Mouse (Mus musculus): Measurements from ENCODE around the gene Sorcs2.

The Sorcs2 gene

DNA sequence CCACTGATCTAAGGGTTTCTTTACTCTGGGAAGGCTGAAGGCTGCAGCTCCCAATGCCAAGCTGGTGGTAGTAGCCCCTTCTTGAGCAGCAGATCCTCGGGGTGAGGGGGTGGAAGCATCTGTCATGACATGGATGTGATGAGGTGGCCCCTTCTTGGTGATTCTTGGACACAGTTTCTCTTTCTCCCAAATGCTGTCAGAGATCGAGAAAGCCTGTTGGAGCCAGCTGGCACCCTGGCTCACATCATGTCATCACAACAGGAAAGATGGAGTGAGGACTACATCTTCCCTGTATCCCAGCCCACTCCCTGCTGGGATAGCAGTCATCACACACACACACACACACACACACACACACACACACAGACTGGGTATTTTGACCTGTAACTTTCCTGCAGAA, 268.3 kb downstream of the Sorcs2 start:
- in situ Hi-C loops (cut with MboI; ENCODE audit: low pct_unique_long_range_greater_than_20kb in 1 of 2, low sequenced_read_pairs in 2 of 2, unreplicated experiment in 1 of 2) = no loop called here

DNA sequence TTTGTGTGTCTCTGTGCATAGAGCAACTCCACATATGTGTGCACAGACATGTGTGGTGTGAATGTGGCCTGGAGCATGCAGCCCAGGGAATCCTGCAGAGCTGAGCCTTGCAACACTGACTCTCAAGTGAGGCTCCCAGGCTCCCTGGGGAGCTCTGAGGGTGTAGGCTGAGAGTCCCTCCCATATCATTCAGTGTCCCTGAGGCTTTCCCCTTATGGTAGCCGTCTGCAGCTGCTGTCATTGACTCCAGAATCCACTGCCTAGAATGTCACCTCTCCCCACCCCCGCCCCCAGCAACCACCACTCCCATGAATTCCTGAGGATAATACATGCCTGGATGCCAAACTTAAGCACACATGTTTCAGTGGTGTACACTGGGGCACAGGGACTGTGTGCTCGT, 269.4 kb downstream of the Sorcs2 start:
- in situ Hi-C loops (cut with MboI; ENCODE audit: low pct_unique_long_range_greater_than_20kb in 1 of 2, low sequenced_read_pairs in 2 of 2, unreplicated experiment in 1 of 2) = no loop called here

DNA sequence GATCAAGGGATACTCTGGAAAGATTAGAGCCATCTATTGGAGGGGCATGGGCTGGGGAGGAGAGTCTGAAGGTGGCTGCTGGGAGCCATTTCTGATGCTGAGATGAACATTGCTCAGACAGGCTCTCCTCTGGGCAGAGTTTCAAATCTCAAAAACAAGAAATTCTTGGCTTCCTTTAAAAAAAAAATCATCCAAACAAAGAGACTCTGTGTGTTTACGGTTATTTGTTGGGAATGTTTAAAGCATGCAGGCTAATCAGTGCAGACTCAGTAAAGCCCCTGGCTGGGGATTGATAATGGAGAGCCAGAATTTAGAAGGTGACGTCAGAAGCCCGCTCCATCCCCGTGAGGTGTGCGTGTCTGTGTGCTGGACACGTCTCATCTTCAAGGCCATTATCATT, 272.9 kb downstream of the Sorcs2 start:
- in situ Hi-C loops (cut with MboI; ENCODE audit: low pct_unique_long_range_greater_than_20kb in 1 of 2, low sequenced_read_pairs in 2 of 2, unreplicated experiment in 1 of 2) = no loop called here

DNA sequence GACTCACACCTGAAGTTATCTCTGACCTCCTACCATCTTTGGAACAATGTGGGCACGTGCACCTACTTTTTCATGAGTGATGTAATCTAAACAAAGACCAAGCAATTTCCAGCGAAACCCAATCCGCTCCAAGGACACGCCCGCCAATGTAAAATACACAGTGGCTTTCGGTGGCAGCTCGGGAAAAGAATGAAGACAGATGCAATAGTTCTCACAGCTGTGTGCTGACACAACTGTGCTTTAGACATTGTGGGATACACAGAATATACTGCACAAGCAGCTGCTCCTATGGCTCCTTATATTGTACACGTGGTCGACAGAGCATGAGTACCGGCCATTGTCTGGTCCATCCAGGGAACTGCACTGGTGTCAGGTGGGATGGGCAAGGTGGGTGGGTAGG, 275.0 kb downstream of the Sorcs2 start:
- in situ Hi-C loops (cut with MboI; ENCODE audit: low pct_unique_long_range_greater_than_20kb in 1 of 2, low sequenced_read_pairs in 2 of 2, unreplicated experiment in 1 of 2) = no loop called here

DNA sequence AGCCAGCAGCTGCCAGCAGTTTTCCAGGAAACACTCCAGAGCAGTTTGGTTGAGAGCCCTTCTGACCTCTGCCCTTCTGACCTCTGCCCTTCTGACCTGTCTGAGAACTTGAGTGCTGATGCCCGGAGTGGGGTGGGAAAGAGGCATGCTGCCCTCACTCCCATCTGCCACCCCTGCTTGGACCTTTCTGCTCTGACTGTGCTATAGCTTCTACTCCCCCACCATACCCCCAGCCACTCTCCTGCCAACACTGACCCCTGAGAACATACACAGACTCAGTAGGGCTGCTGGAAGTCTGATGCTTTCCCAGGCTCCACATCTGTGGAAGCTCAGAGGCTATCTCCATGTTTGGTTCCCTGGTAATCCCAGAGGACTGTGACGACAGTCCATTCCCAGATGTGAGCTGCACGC, 277.0 kb downstream of the Sorcs2 start:
- in situ Hi-C loops (cut with MboI; ENCODE audit: low pct_unique_long_range_greater_than_20kb in 1 of 2, low sequenced_read_pairs in 2 of 2, unreplicated experiment in 1 of 2) = no loop called here

DNA sequence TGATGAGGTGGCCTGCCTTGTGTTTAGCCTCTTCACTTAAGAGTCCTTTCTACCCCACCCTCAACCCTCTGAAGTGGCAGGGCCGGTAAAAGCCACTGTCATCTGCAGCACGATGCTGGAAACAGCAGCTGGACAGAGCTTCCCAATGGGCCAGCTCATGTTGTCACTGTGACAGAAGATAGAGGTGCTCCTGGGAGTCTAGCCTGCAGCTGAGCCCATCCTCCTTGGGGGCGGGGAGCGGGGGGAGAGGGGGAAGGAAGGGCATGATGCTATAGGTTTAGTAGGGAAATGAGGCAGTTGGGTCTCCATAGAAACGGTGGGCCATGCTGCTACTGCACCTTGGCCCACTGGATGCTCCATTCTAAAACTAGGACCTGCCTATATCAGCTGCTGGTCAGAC, 279.9 kb downstream of the Sorcs2 start:
- in situ Hi-C loops (cut with MboI; ENCODE audit: low pct_unique_long_range_greater_than_20kb in 1 of 2, low sequenced_read_pairs in 2 of 2, unreplicated experiment in 1 of 2) = no loop called here

DNA sequence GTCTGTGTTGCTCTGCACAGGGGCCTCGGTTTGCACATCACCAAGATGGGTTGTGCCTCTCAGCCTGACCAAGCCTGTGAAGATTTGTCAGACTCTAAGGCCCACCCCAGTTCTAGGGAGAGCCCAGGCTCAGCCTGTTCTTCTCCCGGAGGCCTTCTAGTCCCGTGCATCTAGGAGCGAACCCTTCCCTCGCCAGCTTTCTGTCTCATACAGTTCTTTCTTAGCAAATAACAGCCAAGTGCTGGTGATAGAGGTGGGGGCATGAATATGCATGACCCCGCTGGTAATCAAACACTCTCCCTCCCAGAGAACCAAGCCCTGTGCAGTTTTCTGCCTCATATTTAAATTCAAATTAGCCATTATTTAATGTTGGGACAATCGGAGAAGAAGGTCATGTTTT, 282.4 kb downstream of the Sorcs2 start:
- in situ Hi-C loops (cut with MboI; ENCODE audit: low pct_unique_long_range_greater_than_20kb in 1 of 2, low sequenced_read_pairs in 2 of 2, unreplicated experiment in 1 of 2) = no loop called here

DNA sequence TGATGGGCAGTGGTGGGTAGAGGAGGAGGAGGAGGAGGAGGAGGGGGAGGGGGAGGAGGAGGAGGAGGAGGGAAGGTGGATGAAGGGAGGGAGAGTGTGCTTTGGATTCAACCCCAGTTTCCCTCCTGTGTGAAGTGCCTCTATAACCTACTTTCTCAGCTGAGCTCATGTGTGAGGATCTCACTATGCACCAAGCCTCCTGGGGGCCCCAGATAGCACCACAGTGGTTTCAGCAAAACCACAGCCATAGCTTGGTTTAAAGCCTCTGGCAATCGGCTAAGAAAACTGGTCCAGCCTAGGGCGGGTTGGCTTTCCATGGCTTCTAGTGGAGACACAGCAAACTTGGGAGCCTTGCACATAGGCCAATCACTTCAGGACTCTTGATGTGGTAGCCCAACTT, 284.2 kb downstream of the Sorcs2 start:
- in situ Hi-C loops (cut with MboI; ENCODE audit: low pct_unique_long_range_greater_than_20kb in 1 of 2, low sequenced_read_pairs in 2 of 2, unreplicated experiment in 1 of 2) = no loop called here

DNA sequence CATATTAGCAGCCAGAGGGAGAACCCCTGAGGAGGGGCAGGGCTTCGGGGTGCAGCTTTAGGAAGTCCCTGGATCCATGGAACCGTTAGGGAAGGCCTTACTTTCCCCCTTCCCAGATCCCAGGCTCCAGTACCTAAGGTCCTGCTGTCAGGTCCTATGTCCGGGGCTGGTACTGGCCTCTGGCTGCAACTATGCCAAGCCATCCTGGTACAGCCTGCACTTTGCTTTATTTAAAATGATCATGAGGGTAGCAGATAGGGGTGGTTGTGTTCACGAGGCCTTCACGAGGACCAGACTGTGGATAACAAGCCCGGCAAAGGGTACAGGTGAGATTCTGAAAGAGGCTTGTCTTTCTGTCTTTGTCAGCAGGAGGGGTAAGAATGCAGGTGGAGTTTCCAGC, 285.2 kb downstream of the Sorcs2 start:
- in situ Hi-C loops (cut with MboI; ENCODE audit: low pct_unique_long_range_greater_than_20kb in 1 of 2, low sequenced_read_pairs in 2 of 2, unreplicated experiment in 1 of 2) = no loop called here

DNA sequence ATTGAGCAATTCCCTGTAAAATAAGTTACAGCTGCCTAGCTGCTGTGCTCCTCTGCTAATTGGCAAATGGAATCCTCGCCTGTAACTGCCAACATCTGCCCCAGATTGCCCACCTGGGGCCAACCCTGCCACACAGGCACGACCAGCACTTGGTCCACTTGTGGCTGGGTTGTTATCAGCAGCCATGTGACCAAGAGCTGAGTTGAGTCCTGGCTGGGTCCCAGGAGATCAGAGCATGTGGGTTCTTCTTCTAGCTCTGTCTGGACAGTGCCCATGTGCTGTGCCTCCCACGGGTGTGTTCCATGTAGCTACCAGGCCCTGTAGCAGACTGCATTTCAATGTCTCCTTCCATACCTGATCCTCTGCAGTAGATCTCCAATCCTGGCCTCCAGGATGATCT, 286.4 kb downstream of the Sorcs2 start:
- in situ Hi-C loops (cut with MboI; ENCODE audit: low pct_unique_long_range_greater_than_20kb in 1 of 2, low sequenced_read_pairs in 2 of 2, unreplicated experiment in 1 of 2) = no loop called here

DNA sequence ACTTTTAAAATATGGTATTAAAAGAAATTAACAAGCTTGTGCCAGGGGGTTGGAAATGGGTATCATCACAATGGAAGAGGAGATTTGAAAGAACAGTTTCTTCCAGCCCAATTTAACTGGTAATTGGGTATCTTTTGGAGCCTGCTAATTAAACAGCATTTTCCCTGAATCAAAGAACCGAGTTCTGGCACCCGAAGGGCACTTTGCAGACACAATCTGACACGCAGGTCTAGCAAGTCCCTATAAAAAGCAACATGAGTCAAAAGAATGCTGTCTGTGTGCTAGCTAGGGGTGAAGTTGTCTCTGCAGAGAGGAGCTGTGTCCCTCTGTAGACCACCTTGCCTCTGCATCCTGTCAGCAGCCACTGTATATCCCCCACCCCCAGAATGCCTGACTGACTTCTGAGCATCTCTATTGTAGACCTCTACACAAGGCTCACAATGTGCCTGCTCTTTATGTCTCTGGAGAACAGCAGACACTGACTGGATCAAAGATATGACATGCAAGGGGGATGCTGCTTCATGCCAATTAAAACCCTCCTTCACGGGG, 289.5 kb downstream of the Sorcs2 start:
- in situ Hi-C loops (cut with MboI; ENCODE audit: low pct_unique_long_range_greater_than_20kb in 1 of 2, low sequenced_read_pairs in 2 of 2, unreplicated experiment in 1 of 2) = no loop called here

DNA sequence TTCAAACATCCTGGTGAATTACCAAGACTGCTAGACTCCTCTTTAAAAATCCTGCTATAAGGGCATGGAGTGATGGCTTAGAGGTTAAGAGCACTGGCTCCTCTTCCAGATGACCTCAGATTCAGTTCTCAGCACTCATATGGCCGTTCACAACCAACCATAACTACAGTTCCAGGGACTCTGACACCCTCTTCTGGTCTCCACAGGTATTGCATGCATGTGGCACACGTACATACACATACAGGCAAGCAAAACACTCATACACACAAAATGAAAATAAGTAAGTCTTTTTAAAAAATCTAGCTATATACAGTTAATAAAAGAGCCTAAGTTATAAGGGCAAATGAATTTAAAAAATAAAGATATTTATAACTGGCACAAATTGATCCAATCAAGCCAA, 294.5 kb downstream of the Sorcs2 start:
- in situ Hi-C loops (cut with MboI; ENCODE audit: low pct_unique_long_range_greater_than_20kb in 1 of 2, low sequenced_read_pairs in 2 of 2, unreplicated experiment in 1 of 2) = no loop called here

DNA sequence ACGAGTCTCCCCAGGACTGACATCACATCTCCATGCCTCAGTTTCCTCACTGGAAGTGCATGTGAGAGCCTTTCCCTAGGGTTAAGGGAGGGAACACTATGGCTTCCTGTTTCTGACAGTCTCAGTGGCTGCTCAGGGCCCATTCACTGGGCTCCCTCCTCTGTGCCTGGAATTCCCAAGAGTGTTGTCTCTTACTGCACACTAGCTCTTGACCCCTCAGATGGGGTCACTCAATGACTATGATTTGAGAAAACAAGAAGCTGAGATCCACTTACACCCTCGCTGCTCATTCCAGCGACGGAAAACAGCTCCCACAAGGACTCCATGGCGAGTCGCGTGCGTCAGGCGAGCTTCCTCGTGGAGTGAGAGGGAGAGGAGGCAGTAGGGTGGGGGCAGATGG, 296.8 kb downstream of the Sorcs2 start:
- in situ Hi-C loops (cut with MboI; ENCODE audit: low pct_unique_long_range_greater_than_20kb in 1 of 2, low sequenced_read_pairs in 2 of 2, unreplicated experiment in 1 of 2) = no loop called here

DNA sequence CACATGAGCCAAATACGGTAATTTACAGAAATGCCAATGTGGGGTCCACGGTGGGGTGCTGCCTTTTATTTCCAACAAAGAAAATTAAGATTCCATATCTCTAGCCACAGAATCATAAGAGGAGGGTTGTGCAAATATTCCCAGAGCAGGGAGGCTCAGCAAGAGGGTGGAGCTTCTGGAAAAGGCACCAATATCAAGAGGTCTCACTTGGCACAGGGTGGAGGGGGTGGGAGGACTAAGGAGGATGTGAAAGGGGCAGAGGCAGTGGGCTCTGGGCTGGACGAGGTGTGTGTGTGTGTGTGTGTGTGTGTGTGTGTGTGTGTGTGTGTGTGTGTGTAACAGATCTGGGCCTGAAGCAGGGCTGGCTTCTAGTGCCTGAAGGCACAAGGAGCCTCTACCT, 297.5 kb downstream of the Sorcs2 start:
- in situ Hi-C loops (cut with MboI; ENCODE audit: low pct_unique_long_range_greater_than_20kb in 1 of 2, low sequenced_read_pairs in 2 of 2, unreplicated experiment in 1 of 2) = no loop called here

DNA sequence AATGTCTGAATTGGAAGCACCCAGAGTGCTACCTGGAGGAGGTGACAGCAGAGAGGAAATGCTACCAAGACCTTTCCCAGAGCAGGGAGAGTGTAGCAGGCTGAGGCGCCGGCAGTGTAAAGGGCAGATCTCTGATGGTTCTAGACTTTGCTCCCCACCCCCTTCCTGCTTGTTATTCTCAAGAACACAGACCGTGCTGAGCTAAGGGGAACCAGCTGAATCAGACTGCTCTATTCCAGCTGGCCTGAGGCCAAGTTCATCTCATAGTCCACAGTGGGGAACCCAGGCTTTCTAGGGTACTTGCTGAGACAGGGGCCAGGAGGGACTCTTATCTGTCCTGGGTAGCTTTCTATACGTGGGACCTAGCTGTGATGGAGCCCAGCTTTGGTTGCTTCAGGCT, 298.3 kb downstream of the Sorcs2 start:
- in situ Hi-C loops (cut with MboI; ENCODE audit: low pct_unique_long_range_greater_than_20kb in 1 of 2, low sequenced_read_pairs in 2 of 2, unreplicated experiment in 1 of 2) = no loop called here

DNA sequence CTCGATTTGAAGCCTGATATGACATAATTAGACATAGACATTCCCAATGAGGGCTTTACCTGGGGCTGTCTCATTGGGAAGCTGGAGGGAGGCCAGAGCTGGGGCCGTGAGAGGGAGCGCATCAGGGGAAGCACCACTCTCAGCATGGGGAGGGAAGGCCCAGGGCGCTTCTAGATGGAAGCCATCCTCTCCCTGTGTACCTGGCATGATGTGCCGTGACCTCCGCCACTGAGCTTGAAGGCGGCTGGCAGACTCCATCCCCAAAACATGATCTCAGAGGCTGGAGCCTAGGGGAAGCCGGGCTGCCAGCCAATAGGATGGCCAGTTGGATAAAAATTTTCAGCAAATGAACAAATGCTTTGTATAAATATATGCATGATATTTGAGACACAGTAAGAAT, 301.9 kb downstream of the Sorcs2 start:
- in situ Hi-C loops (cut with MboI; ENCODE audit: low pct_unique_long_range_greater_than_20kb in 1 of 2, low sequenced_read_pairs in 2 of 2, unreplicated experiment in 1 of 2) = no loop called here

DNA sequence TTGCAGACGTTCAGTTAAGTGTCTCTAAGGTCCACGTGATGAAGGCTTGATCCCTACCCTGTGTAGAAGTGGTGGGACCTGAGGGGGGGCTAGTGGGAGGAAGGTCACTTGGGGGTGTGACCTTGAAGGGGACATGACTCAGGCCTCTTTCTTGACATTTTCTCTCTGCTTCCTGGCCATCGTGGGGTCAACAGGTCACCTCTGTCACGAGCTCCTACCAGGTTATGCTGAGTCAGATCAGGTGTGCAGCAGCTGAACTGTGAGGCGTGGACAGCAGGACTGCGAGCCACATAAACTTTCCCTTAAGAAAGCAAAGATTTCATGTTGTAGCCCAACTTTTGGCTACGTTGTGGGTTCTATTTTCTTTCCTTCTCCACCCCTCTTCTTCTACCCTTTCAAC, 307.9 kb downstream of the Sorcs2 start:
- in situ Hi-C loops (cut with MboI; ENCODE audit: low pct_unique_long_range_greater_than_20kb in 1 of 2, low sequenced_read_pairs in 2 of 2, unreplicated experiment in 1 of 2) = no loop called here

DNA sequence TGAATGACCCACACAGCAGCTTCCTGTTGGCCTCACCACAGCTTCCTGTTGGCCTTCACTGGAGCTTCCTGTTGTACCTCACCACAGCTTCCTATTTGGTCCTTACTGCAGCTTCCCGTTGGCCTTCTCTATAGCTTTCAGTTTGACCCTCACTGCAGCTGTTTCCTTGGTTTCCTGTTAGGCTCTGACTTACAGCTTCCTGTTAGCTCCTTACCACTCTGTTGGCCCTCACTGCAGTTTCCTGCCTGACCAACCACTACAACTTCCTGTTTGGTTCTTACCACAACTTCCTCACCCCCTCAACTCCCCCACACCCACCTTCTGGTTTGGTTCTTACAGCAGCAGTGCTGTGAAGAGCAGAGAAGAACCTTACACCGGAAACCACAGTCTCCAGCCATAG, 308.7 kb downstream of the Sorcs2 start:
- in situ Hi-C loops (cut with MboI; ENCODE audit: low pct_unique_long_range_greater_than_20kb in 1 of 2, low sequenced_read_pairs in 2 of 2, unreplicated experiment in 1 of 2) = no loop called here

DNA sequence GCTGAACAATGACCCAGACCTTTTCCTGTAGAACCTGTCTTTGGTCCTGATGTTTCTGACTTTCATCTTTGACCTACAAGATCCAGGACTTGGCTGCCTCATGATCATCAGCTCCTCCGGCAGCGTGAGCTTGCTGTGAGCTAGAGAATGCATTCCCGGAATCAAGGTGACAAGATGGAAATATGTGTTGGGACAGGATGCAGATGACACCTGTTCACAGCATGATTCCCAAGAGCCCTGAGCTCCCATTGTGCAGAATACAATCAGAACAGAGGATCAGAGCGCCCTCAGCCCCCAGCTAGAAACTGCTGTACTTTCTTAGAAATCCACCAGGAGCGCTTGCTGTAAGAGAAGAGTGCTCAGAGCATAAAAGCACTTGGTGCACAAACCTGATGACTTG, 311.0 kb downstream of the Sorcs2 start:
- in situ Hi-C loops (cut with MboI; ENCODE audit: low pct_unique_long_range_greater_than_20kb in 1 of 2, low sequenced_read_pairs in 2 of 2, unreplicated experiment in 1 of 2) = no loop called here

DNA sequence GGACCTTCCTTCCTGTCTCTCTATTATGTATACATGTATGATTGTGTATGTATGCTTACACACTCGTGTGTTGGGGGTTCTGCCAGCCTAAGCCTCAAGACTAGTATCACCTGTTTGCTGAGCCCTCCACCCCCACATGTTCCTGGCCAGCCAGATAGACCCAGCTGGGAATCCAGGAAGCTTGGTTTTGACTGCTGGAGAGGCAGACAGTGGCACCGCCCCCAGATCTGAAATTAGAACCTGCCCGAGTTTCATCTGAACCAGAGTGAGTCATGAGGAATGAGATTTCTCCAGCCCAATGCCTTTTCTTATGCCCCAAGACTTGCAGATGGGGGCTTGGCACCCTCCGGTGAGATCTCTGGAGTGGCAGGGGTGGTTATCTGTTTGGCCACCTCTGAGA, 312.3 kb downstream of the Sorcs2 start:
- in situ Hi-C loops (cut with MboI; ENCODE audit: low pct_unique_long_range_greater_than_20kb in 1 of 2, low sequenced_read_pairs in 2 of 2, unreplicated experiment in 1 of 2) = no loop called here

DNA sequence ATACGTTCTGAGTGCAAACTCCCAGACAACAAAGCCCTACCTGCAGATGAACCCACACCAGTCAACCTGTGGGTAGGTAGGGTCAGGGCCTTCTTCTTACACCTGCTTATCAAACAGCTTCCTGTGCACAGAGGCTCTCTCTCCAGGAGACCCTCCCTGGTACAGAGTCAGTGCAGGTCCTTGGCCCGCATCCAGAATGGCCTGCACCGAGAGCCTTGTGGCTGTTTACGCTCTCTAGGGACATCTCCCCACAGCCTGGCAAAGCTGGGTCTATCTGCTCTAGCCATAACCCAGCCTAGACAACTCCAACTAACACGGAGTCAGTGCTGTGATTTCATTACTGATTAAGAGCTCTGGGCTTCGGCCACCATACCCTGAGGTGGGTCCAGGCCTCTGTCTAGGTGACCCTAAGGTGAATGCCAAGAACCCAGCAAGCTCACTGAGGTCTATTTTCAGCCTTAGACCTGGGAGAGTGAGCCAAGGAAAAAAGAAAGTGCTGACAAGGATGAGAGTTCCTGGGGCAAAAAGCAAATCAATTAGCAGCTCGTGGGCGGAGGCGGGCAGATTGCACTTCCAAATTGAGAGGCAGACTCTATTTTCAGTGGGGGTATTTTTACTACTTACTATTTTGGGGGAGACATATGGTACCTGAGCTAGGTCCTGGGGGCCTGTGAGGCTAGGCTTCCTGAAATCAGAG, 313.9 kb downstream of the Sorcs2 start:
- in situ Hi-C loops (cut with MboI; ENCODE audit: low pct_unique_long_range_greater_than_20kb in 1 of 2, low sequenced_read_pairs in 2 of 2, unreplicated experiment in 1 of 2) = no loop called here

Data from mouse embryonic stem cell (cell line).